Mouse (Mus musculus) erythroblast, embryonic 14.5 days (primary cell): Measurements from ENCODE around the gene Smad3. TPM values are rescaled to one million over a fixed set of nuclear protein-coding genes. Genes with fewer than 3 reads are reported as not detected.

Experiments
- H3K27me3 ChIP-seq: 2 replicates; pipeline ENCODE4 v1.6.1; 2012; ENCODE audit warnings: inconsistent platforms; ENCODE audit not compliant: control insufficient read depth
- H3K36me3 ChIP-seq: 2 replicates; pipeline ENCODE4 v1.6.1; 2012; ENCODE audit warnings: mild to moderate bottlenecking, inconsistent platforms; ENCODE audit not compliant: control insufficient read depth
- H3K4me1 ChIP-seq: 2 replicates; pipeline ENCODE4 v1.6.1; 2012; ENCODE audit warnings: inconsistent platforms; ENCODE audit not compliant: control insufficient read depth
- H3K4me3 ChIP-seq: replicated peaks from 2 replicates; pipeline ENCODE3; 2012; ENCODE audit warnings: moderate library complexity, mild to moderate bottlenecking, inconsistent platforms
- H3K9me3 ChIP-seq: 2 replicates; pipeline ENCODE4 v1.6.1; 2012; ENCODE audit warnings: low read length, inconsistent platforms, mixed read lengths; ENCODE audit not compliant: control insufficient read depth
- GATA1 ChIP-seq: IDR thresholded peaks from 2 replicates; pipeline ENCODE4 v1.6.1; 2012; ENCODE audit warnings: low read length, inconsistent platforms, mixed read lengths
- TAL1 ChIP-seq: IDR thresholded peaks from 3 replicates; pipeline ENCODE4 v1.6.1; 2012; ENCODE audit warnings: low read length, inconsistent platforms, mixed read lengths
- polyA plus RNA-seq: library from polyadenylated mRNA; stranded (reverse); fragments of >175 nt; gene quantifications from 2 replicates; pipeline ENCODE4 v1.2.3, GENCODE M21; 2012

Gene Smad3
- polyA plus RNA-seq, 1 experiment = 0.06 TPM

- Histone ChIP-seq H3K27me3 (no peaks in the 10 kb centered on the region), H3K4me3 (no peak overlapping the region), H3K9me3 (no peaks in the 10 kb centered on the region), H3K4me1 (no peaks in the 10 kb centered on the region), H3K36me3 (peaks cover 98% of the 10 kb centered on the region)
- TF ChIP-seq GATA1 (no peak), TAL1 (no peak)
Measured at GRCm38 (mm10) chr9:63625090-63625756, 132.6 kb downstream of the Smad3 start.

GRCm38 (mm10) chr9:63623895-63624569 lies 133.8 kb downstream of the Smad3 start:
- Histone ChIP-seq H3K4me3 (no peak overlapping the region), H3K36me3 (peaks cover 95% of the 10 kb centered on the region)
- TF ChIP-seq TAL1 = no peak
- TF ChIP-seq GATA1 = no peak

GRCm38 (mm10) chr9:63617967-63618366 lies 139.8 kb downstream of the Smad3 start:
- Histone ChIP-seq H3K27me3 (no peaks in the 10 kb centered on the region), H3K36me3 (peaks cover 65% of the 10 kb centered on the region), H3K4me3 (no peak overlapping the region), H3K4me1 (peaks cover 7% of the 10 kb centered on the region), H3K9me3 (no peaks in the 10 kb centered on the region)
- TF ChIP-seq TAL1 (no peak), GATA1 (no peak)

More at GRCm38 (mm10) chr9:63623895-63624569, 133.8 kb downstream of the Smad3 start:
- no peaks in the 10 kb centered on the region for H3K4me1 ChIP-seq
- no peaks in the 10 kb centered on the region for H3K9me3 ChIP-seq
- no peaks in the 10 kb centered on the region for H3K27me3 ChIP-seq

GRCm38 (mm10) chr9:63614018-63614985 lies 143.5 kb downstream of the Smad3 start:
- Histone ChIP-seq H3K4me3 (no peak overlapping the region), H3K27me3 (no peaks in the 10 kb centered on the region), H3K9me3 (no peaks in the 10 kb centered on the region), H3K4me1 (peaks cover 17% of the 10 kb centered on the region), H3K36me3 (peaks cover 54% of the 10 kb centered on the region)
- no peak for TF ChIP-seq TAL1
- no peak for TF ChIP-seq GATA1

GRCm38 (mm10) chr9:63613569-63613968 lies 144.2 kb downstream of the Smad3 start:
- H3K36me3 ChIP-seq = peaks cover 54% of the 10 kb centered on the region
- no peak for TF ChIP-seq TAL1
- TF ChIP-seq GATA1 = no peak
- H3K4me3 ChIP-seq = no peak overlapping the region
- H3K4me1 ChIP-seq = peaks cover 20% of the 10 kb centered on the region
- H3K9me3 ChIP-seq = no peaks in the 10 kb centered on the region
- H3K27me3 ChIP-seq = no peaks in the 10 kb centered on the region

- Histone ChIP-seq H3K27me3 (no peaks in the 10 kb centered on the region), H3K4me1 (peaks cover 20% of the 10 kb centered on the region), H3K9me3 (no peaks in the 10 kb centered on the region), H3K4me3 (no peak overlapping the region), H3K36me3 (peaks cover 52% of the 10 kb centered on the region)
- TF ChIP-seq TAL1 (no peak), GATA1 (no peak)
Measured at GRCm38 (mm10) chr9:63612565-63613515, 145.0 kb downstream of the Smad3 start.

- no peaks in the 10 kb centered on the region for H3K27me3 ChIP-seq
- H3K36me3 ChIP-seq = peaks cover 45% of the 10 kb centered on the region
- no peaks in the 10 kb centered on the region for H3K9me3 ChIP-seq
- H3K4me1 ChIP-seq = peaks cover 20% of the 10 kb centered on the region
- no peak overlapping the region for H3K4me3 ChIP-seq
- TF ChIP-seq TAL1 (no peak), GATA1 (no peak)
Measured at GRCm38 (mm10) chr9:63611967-63612366, 145.8 kb downstream of the Smad3 start.

GRCm38 (mm10) chr9:63610841-63611366 lies 146.9 kb downstream of the Smad3 start:
- Histone ChIP-seq H3K36me3 (peaks cover 42% of the 10 kb centered on the region), H3K4me3 (no peak overlapping the region), H3K9me3 (no peaks in the 10 kb centered on the region), H3K27me3 (no peaks in the 10 kb centered on the region), H3K4me1 (peaks cover 22% of the 10 kb centered on the region)
- TF ChIP-seq TAL1 (no peak), GATA1 (no peak)
